Mouse (Mus musculus) erythroblast, embryonic 14.5 days (primary cell): ENCODE results near the gene Col9a2.

Source experiments
- GATA1 ChIP-seq: IDR thresholded peaks from 2 replicates; pipeline ENCODE4 v1.6.1; 2012; ENCODE audit warnings: low read length, inconsistent platforms, mixed read lengths
- TAL1 ChIP-seq: IDR thresholded peaks from 3 replicates; pipeline ENCODE4 v1.6.1; 2012; ENCODE audit warnings: low read length, inconsistent platforms, mixed read lengths

DNA sequence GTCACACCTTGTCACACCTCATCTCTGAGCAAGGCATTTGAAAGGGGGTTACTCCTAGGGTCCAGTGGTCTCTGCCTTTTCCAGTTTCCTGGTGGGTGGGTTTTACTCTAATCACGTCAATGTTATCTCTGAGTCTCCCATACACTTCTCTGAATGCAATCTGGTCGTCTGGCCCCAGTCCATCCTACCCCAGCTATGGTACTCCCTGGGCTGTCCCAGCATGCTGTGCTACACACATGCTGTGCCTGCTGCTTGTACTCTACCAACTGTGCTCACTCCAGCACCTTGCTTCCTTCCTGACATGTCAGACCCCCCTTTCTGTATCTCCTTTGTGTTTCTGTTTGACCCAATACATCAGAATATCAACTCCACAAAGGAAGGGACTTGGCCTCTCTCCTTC lies 17.8 kb downstream of the Col9a2 start:
- no peak for TF ChIP-seq GATA1
- no peak for TF ChIP-seq TAL1
